Mouse (Mus musculus) myocyte (in vitro differentiated cells): ENCODE results near the gene Irs2.

Experiments used
- CEBPB ChIP-seq: IDR thresholded peaks from 2 replicates; pipeline ENCODE4 v1.6.1; 2011; ENCODE audit warnings: mild to moderate bottlenecking, moderate library complexity; ENCODE audit not compliant: poor library complexity, insufficient read depth, severe bottlenecking
- E2F4 ChIP-seq: IDR thresholded peaks from one replicate; pipeline ENCODE4 v1.6.1; 2011; ENCODE audit warnings: mild to moderate bottlenecking, control low read depth, moderate library complexity; ENCODE audit not compliant: insufficient read depth
- MAX ChIP-seq: IDR thresholded peaks from one replicate; pipeline ENCODE4 v1.6.1; 2011; ENCODE audit warnings: low read depth, mild to moderate bottlenecking, control low read depth
- MYOD1 ChIP-seq, 3 experiments: IDR thresholded peaks; one replicate each; pipeline ENCODE4 v1.6.1; 2011; ENCODE audit warnings: control low read depth in 2 of 3, low read depth in 2 of 3, mild to moderate bottlenecking in 2 of 3, moderate library complexity in 1 of 3; ENCODE audit not compliant: insufficient read length in 2 of 3, control insufficient read depth in 1 of 3
- MYOG ChIP-seq, 3 experiments: IDR thresholded peaks; one replicate each; pipeline ENCODE4 v1.6.1; 2011; ENCODE audit warnings: control low read depth in 2 of 3, low read depth in 2 of 3, mild to moderate bottlenecking in 2 of 3; ENCODE audit not compliant: insufficient read length in 2 of 3, control insufficient read depth in 1 of 3, insufficient read depth in 1 of 3
- POLR2A ChIP-seq: IDR thresholded peaks from one replicate; pipeline ENCODE4 v1.6.1; 2011; ENCODE audit warnings: low read depth, mild to moderate bottlenecking, control low read depth, moderate library complexity; ENCODE audit not compliant: insufficient read length
- POLR2AphosphoS2 ChIP-seq: IDR thresholded peaks from one replicate; pipeline ENCODE4 v1.6.1; 2011; ENCODE audit warnings: low read depth, control low read depth; ENCODE audit not compliant: insufficient read length
- TCF12 ChIP-seq: IDR thresholded peaks from one replicate; pipeline ENCODE4 v1.6.1; 2011; ENCODE audit warnings: mild to moderate bottlenecking, control low read depth; ENCODE audit not compliant: poor library complexity, insufficient read depth, severe bottlenecking

- no peak for TF ChIP-seq TCF12
- TF ChIP-seq E2F4 = no peak
- TF ChIP-seq POLR2A = no peak
- TF ChIP-seq MAX = no peak
- TF ChIP-seq CEBPB = no peak
- TF ChIP-seq MYOG (IDR thresholded peaks at IDR 0.05; ENCODE audit: control insufficient read depth in 1 of 3, insufficient read depth in 1 of 3, insufficient read length in 2 of 3, low read depth in 2 of 3) = no peak
- no peak for TF ChIP-seq POLR2AphosphoS2
- no peak for TF ChIP-seq MYOD1 (IDR thresholded peaks at IDR 0.05; ENCODE audit: control insufficient read depth in 1 of 3, insufficient read length in 2 of 3, low read depth in 2 of 3)
Measured at GRCm38 (mm10) chr8:10971984-10972383, 36.3 kb downstream of the Irs2 start.
